Mouse (Mus musculus): ENCODE measurements around the gene Synpo2l. TPM values are rescaled to one million over a fixed set of nuclear protein-coding genes. Genes with fewer than 3 reads are reported as not detected.

Gene Synpo2l
- polyA plus RNA-seq, 1 experiment, result 0.07 TPM

DNA sequence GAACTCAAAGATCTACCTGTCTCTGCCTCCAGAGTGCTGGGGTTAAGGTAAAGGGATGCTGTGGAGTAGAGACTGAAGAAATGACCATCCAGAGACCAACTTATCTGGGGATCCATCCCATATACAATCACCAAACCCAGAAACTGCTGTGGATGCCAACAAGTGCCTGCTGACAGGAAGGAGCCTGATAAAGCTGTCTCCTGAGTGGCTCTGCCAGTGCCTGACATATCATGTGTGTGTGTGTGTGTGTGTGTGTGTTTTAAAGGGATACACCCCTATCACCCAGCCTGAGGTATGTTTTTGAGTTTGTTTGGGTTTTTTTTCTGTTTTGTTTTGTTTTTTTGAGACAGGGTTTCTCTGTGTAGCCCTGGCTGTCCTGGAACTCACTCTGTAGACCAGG lies 21.8 kb downstream of the Synpo2l start:
- Histone ChIP-seq H3K27ac (ENCODE audit: insufficient read depth, low read length) (no peak overlapping the region), H3K36me3 (ENCODE audit: control insufficient read depth, insufficient read depth, low read length) (no peaks in the 10 kb centered on the region)
- no peak for TF ChIP-seq POLR2A (IDR thresholded peaks at IDR 0.05; ENCODE audit: low read depth, low read length)
- TF ChIP-seq CTCF (IDR thresholded peaks at IDR 0.05; ENCODE audit: extremely low read depth, insufficient read depth, insufficient read length, insufficient replicate concordance), result no peak

GRCm38 (mm10) chr14:20645547-20645946 lies 22.6 kb downstream of the Synpo2l start:
- DNase-seq (ENCODE audit: low read depth in 1 of 2, low spot score in 2 of 2), result no peak
- no peaks in the 10 kb centered on the region for H3K27me3 ChIP-seq (ENCODE audit: control insufficient read depth, insufficient read depth, low read length)
- H3K27ac ChIP-seq (ENCODE audit: insufficient read depth, low read length), result no peak overlapping the region
- no peak overlapping the region for H3K4me3 ChIP-seq (ENCODE audit: extremely low read depth, insufficient read depth, insufficient read length)
- no peaks in the 10 kb centered on the region for H3K4me1 ChIP-seq (ENCODE audit: control insufficient read depth, insufficient read depth, insufficient read length)
- no peaks in the 10 kb centered on the region for H3K36me3 ChIP-seq (ENCODE audit: control insufficient read depth, insufficient read depth, low read length)
- WGBS, result 58% methylated on average over 3 of the region's 3 CpGs
- TF ChIP-seq POLR2A (IDR thresholded peaks at IDR 0.05; ENCODE audit: low read depth, low read length) (no peak), CTCF (IDR thresholded peaks at IDR 0.05; ENCODE audit: extremely low read depth, insufficient read depth, insufficient read length, insufficient replicate concordance) (no peak)

More for the DNA sequence above, 21.8 kb downstream of the Synpo2l start:
- no peak for DNase-seq (ENCODE audit: low read depth in 1 of 2, low spot score in 2 of 2)
- Histone ChIP-seq H3K4me3 (ENCODE audit: extremely low read depth, insufficient read depth, insufficient read length) (no peak overlapping the region), H3K4me1 (ENCODE audit: control insufficient read depth, insufficient read depth, insufficient read length) (no peaks in the 10 kb centered on the region), H3K27me3 (ENCODE audit: control insufficient read depth, insufficient read depth, low read length) (no peaks in the 10 kb centered on the region)

DNA sequence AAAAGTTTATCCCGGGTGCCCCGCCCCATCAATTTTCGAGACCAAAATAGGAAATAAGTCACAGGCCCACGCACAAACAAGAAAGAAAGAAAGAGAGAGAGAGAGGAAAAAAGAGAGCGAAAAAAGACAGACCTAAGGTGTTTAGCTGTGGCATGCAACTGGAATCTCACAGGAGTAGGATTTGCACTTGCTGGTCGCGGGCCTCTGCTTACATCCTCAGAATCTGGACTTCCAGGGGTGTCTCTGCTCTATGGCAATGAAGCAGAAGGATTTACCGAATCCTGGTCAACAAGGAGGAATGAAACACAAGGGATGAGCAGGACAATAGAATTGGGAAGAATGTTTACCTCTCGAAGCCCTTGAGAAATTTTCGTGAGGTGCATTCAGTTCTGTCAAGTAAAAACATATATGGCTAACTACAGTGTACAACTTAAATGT lies 26.7 kb downstream of the Synpo2l start:
- H3K36me3 ChIP-seq (ENCODE audit: control insufficient read depth, insufficient read depth, low read length), result no peaks in the 10 kb centered on the region
- peak overlapping the region; percentile 97 for H3K27ac ChIP-seq (ENCODE audit: insufficient read depth, low read length)
- H3K4me1 ChIP-seq (ENCODE audit: control insufficient read depth, insufficient read depth, insufficient read length), result no peaks in the 10 kb centered on the region
- TF ChIP-seq CTCF (IDR thresholded peaks at IDR 0.05; ENCODE audit: extremely low read depth, insufficient read depth, insufficient read length, insufficient replicate concordance) (no peak), POLR2A (IDR thresholded peaks at IDR 0.05; ENCODE audit: low read depth, low read length) (no peak)
- H3K27me3 ChIP-seq (ENCODE audit: control insufficient read depth, insufficient read depth, low read length), result no peaks in the 10 kb centered on the region
- no peak for DNase-seq (ENCODE audit: low read depth in 1 of 2, low spot score in 2 of 2)
- H3K4me3 ChIP-seq (ENCODE audit: extremely low read depth, insufficient read depth, insufficient read length), result peak overlapping the region; percentile 85
- WGBS, result 15% methylated on average over 10 of the region's 10 CpGs

GRCm38 (mm10) chr14:20640644-20641437 lies 27.3 kb downstream of the Synpo2l start, which contains the start of gene Usp54:
Gene Usp54 (minus strand): TSS chr14:20641063.
- no peaks in the 10 kb centered on the region for H3K27me3 ChIP-seq (ENCODE audit: control insufficient read depth, insufficient read depth, low read length)
- no peaks in the 10 kb centered on the region for H3K36me3 ChIP-seq (ENCODE audit: control insufficient read depth, insufficient read depth, low read length)
- peak within 1 kb of the TSS; percentile 85 for H3K4me3 ChIP-seq (ENCODE audit: extremely low read depth, insufficient read depth, insufficient read length)
- TF ChIP-seq POLR2A (IDR thresholded peaks at IDR 0.05; ENCODE audit: low read depth, low read length) (peak; percentile 70), CTCF (IDR thresholded peaks at IDR 0.05; ENCODE audit: extremely low read depth, insufficient read depth, insufficient read length, insufficient replicate concordance) (no peak)
- H3K4me1 ChIP-seq (ENCODE audit: control insufficient read depth, insufficient read depth, insufficient read length), result no peaks in the 10 kb centered on the region
- H3K27ac ChIP-seq (ENCODE audit: insufficient read depth, low read length), result peak within 1 kb of the TSS; percentile 97
- WGBS, result under 1% methylated on average over 73 of the region's 73 CpGs
- peak; percentile 95 to 98 for DNase-seq (ENCODE audit: low read depth in 1 of 2, low spot score in 2 of 2)

DNA sequence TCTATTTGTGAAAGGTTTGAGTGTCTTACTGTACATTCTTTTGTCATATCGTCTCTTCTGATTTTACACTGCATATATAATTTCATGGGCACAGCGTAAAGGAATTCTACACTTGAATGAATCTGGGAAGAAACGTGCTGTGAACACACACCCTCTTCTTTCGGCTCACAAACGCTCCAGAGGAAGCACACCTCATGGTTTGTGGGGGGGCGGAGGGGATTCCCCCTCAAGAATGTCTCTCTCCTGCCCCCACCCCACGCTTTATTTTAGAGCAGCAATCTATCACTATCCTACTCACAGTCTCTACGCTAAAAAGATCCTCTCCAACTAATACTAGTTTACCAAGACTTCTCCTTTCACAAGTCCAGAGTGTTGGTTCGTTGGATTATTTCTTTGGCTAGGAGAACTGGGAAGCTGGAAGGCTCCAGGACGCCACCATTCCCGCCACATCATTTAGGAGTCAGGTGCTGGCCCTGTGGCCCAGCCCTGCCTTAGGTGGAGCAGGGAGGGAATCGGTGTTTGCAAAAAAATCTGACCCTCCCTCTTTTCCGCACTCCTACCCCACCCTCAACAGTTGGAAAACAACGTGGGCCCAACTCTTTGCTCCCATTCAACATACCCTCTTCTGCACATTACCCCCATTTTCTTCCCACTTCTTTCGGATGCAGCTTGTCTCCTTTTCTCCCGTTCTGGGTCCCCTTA lies 28.1 kb downstream of the Synpo2l start:
- Histone ChIP-seq H3K27me3 (ENCODE audit: control insufficient read depth, insufficient read depth, low read length) (no peaks in the 10 kb centered on the region), H3K4me3 (ENCODE audit: extremely low read depth, insufficient read depth, insufficient read length) (peak overlapping the region; percentile 85), H3K36me3 (ENCODE audit: control insufficient read depth, insufficient read depth, low read length) (no peaks in the 10 kb centered on the region), H3K27ac (ENCODE audit: insufficient read depth, low read length) (peak overlapping the region; percentile 91), H3K4me1 (ENCODE audit: control insufficient read depth, insufficient read depth, insufficient read length) (no peaks in the 10 kb centered on the region)
- 2% methylated on average over 16 of the region's 16 CpGs for WGBS
- DNase-seq (ENCODE audit: low read depth in 1 of 2, low spot score in 2 of 2), result peak; percentile 37 to 71
- TF ChIP-seq POLR2A (IDR thresholded peaks at IDR 0.05; ENCODE audit: low read depth, low read length) (no peak), CTCF (IDR thresholded peaks at IDR 0.05; ENCODE audit: extremely low read depth, insufficient read depth, insufficient read length, insufficient replicate concordance) (no peak)

DNA sequence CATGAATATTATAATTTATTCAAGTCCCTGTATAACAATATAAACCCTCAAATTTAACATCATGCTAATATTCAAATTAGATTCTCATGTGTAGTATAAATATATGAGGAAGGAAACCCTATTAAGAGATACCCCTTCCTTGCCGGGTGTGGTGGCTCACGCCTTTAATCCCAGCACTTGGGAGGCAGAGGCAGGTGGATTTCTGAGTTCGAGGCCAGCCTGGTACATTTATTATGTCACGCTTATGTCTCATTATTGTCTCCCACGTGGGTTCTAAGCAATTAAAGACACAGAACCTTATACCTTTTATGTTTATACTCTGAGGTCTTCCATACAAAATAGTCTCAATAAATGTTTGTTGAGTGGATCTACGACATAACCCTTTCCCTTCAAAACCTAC lies 29.5 kb downstream of the Synpo2l start:
- Histone ChIP-seq H3K27me3 (ENCODE audit: control insufficient read depth, insufficient read depth, low read length) (no peaks in the 10 kb centered on the region), H3K4me3 (ENCODE audit: extremely low read depth, insufficient read depth, insufficient read length) (no peak overlapping the region), H3K27ac (ENCODE audit: insufficient read depth, low read length) (no peak overlapping the region), H3K36me3 (ENCODE audit: control insufficient read depth, insufficient read depth, low read length) (no peaks in the 10 kb centered on the region), H3K4me1 (ENCODE audit: control insufficient read depth, insufficient read depth, insufficient read length) (no peaks in the 10 kb centered on the region)
- DNase-seq (ENCODE audit: low read depth in 1 of 2, low spot score in 2 of 2), result no peak
- WGBS, result 81% methylated on average over 6 of the region's 6 CpGs
- TF ChIP-seq POLR2A (IDR thresholded peaks at IDR 0.05; ENCODE audit: low read depth, low read length), result no peak
- no peak for TF ChIP-seq CTCF (IDR thresholded peaks at IDR 0.05; ENCODE audit: extremely low read depth, insufficient read depth, insufficient read length, insufficient replicate concordance)

All from spleen, adult 2 months (tissue).